Mouse (Mus musculus) T-helper 2 cell (primary cell): ENCODE data around the gene Dgkb.

Source experiments
- in situ Hi-C: fragments of 300-600 bp; cut with MboI, MseI; formaldehyde crosslinking; loops from one replicate; pipeline ENCODE4 v1.15.1; 2025; ENCODE audit warnings: high pct_unique_total_duplicates

Gene Dgkb

DNA sequence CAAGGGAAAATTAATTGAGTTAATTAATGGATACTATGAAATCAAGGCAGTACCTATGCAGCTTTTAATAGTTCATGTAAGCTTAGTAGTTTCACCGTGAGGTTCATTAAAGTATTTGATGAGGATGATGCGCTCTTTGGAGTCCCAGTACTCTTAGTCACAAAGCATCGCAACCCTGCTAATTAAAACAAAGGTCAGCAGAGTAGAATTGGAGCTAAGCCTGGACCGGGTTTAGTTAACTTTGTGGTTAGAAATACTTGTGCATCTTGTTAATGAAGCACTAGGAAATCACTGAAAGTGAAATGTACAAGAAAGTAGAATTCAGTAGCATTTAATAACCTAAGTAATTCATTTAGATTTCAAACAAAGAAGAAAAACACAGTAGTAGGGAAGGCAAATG is 544.0 kb downstream of the Dgkb start:
- in situ Hi-C loops = no loop called here

- in situ Hi-C loops = no loop called here
These were observed 554.1 kb downstream of the Dgkb start for GRCm38 (mm10) chr12:38371597-38371996.

- in situ Hi-C loops = no loop called here
These were observed 556.6 kb downstream of the Dgkb start for GRCm38 (mm10) chr12:38374159-38374558.

DNA sequence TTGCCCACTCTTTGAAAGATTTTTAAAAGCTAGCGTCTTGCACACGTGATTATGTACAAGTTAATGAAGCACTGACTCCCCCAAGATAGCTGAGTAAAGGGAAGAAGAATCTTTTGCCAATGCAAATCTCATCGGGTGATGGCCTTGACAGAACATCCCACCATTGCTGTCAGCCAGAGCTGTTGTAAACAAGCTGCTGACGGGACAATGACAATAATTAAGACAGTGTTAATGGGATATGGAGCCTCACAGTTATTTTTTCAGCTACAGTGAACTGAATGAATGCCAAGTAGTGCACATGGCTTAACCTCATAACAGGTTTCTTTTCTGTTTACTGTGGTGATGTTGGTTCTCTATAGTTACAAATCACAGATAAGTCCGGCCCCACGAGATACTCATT is 568.4 kb downstream of the Dgkb start:
- in situ Hi-C loops = no loop called here

DNA sequence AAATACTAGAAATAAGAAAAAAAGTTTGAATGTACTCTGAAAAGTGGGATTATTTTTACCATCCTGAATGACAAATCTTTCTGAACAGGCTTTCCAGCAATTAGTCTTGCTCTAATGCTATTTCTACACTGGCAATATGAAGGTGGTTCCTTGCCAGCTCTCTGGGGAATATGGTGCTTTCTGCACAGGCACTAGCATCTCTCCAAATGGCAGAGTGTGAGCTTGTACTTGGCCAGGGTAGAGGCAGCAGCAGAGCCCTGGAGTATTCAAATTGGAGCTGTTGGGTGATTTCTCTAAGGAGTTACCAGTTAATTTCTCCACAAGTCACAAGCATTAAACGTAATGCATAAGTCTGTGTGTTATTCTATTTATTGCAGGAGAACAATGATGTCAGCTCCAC is 569.5 kb downstream of the Dgkb start:
- in situ Hi-C loops = no loop called here

- in situ Hi-C loops = no loop called here
These were observed 570.1 kb downstream of the Dgkb start for GRCm38 (mm10) chr12:38387654-38388053.

- in situ Hi-C loops = no loop called here
These were observed 570.7 kb downstream of the Dgkb start for GRCm38 (mm10) chr12:38388243-38388642.

- in situ Hi-C loops = no loop called here
These were observed 580.3 kb downstream of the Dgkb start for GRCm38 (mm10) chr12:38397754-38398312.

DNA sequence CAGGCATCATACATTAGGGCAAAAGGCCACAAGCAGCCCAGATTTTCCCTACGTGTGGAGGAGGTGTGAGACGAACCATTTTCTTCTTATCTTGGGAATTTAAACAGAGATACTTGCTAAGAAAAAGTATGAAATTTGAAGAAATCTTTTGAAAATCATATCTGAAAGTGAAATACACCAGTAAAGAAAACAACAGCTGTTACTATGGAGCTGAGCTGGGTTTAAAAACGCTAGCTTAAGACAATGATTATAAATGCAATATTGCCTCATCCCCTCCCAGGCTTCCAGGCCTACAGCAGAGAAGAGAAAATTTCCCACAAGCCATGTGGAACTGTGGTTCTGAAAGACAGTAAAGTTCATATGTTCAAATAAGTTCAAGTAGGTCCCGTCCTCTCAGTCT is 582.6 kb downstream of the Dgkb start:
- in situ Hi-C loops = no loop called here

DNA sequence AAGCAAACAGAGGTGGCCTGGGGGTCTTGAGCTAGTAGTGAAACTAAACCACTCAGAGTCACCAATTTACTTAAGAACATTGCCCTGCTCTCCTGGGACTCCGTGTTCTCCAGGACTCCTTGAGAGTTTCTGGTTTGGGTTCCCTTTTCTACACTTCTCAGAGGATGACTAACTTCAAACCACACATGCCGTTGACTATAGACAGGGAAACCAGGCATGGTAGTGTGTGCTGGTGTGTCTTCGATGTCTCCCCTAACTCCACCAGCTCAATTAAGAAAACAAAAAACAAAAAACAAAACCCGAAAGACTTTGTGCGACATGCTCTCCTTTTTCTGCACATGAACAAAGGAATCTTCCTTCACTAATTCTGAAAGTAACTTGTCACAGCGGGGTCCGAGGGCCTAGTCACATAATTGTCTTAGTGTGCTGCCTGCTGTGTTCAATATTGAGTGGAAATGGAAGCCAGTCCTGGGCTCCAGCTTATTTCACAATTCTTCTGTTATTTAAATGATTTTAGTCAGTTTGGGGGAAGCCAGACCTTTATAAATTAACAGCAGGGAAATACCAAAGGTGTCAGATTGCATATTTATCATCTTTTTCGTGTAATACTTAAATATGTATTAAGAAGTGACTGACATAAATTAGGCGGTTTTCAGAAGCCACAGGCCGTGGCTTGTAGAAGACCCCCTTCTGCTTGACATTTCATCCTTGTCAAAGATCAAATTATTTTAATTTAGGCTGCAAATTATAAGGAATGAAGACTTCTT is 618.0 kb downstream of the Dgkb start:
- in situ Hi-C loops = no loop called here

DNA sequence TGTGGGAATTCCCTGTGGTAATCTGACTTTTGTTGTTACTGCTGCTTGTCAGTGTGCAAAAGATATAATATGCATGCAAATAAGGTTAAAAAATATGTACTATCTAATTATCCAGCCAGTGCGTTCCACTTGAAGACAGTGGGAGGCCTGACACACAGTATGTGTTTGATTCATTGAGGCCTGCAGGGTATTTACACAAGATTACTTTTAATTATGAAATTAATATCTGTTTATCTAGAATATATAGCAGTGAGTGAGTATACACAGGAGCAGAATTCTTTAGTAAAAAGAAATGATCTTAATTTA is 618.6 kb downstream of the Dgkb start:
- in situ Hi-C loops = no loop called here

DNA sequence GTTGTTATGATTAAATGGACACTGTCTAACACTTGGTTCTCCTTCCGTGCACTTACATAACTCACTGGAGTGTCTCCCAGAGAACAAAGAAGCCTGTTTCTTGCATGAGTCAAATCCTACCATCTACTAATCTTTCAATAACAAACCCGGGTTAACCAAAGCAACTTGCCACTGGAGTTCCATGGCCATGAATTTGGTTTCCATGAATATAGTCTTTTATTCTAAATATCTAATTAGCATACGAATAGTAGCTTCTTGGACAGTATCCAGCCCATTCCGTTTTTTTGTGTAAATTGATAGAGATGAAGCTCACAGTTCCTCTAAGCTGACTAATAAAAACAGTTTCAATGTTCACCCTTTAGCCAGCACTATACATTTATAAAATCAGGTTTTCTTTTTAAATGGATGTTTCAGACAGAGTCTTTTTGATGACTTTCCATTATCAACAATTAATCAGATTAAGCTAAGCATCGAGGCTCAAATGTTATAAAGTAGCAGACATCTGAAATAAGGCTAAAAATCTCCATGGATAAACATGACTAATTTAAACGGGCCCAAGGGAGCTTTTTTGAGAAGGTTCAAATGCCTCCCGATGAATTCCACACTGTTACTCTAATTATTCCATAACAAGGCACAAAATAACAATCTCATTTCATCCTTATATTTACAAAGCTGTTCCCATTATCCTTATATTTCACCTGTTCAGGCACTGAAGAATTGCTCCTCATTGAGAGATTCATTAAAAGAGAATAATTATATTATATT is 633.0 kb downstream of the Dgkb start:
- in situ Hi-C loops = no loop called here

DNA sequence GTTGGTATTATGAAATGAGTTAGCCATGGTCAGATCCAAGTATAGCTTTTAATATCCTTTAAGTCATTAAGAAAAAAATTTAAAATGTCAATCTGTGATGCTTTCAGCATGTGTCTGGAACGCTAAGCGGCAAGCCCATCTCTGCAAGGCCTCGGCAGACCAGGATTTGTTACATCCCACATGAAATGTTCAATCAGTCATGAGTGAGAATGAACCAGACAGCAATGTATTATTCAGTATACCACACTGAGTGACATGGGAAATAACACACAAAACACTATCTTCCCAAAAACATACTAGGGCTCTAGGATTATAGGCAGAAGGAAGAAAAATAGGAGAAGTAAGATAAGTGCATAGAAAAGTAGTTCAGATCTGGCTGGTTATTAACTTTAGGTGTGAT is 634.2 kb downstream of the Dgkb start:
- in situ Hi-C loops = no loop called here

- in situ Hi-C loops = no loop called here
These were observed 650.7 kb downstream of the Dgkb start for GRCm38 (mm10) chr12:38468191-38468590.

DNA sequence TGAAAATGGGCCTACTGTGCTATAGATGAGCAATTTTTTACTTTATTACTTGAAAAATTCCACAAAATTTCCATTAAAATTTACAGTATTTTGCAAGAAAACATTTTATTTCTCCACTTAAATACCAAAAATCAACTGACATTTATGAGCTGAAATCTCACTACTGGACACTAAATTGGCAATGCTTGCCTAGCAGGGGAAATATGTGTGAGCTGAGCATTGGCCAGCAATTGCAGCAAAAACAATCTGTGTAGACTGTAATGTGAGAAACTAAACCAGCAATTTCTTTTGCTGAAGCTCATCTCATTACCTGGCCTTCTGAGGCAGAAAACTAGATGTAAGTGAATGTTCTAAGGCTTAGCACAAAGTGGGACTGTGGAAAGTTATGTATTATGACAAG is 651.1 kb downstream of the Dgkb start:
- in situ Hi-C loops = no loop called here

DNA sequence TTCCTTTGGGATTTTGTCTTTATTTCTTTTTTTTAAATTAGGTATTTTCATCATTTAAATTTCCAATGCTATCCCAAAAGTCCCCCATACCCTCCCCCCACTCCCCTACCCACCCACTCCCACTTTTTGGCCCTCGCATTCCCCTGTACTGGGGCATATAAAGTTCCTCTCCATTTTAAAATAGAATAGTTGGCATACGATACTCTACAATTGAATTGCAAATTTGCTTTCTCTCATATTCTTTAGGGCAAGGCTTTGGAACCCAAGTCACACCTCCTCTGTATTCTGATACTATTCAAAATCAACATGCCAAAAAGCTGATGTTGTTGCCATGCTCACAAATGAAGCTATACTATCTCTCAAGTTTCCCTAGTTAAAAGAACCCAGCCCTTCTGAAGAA is 679.7 kb downstream of the Dgkb start:
- in situ Hi-C loops = no loop called here

GRCm38 (mm10) chr12:38500931-38501330 is 683.4 kb downstream of the Dgkb start:
- in situ Hi-C loops = no loop called here

DNA sequence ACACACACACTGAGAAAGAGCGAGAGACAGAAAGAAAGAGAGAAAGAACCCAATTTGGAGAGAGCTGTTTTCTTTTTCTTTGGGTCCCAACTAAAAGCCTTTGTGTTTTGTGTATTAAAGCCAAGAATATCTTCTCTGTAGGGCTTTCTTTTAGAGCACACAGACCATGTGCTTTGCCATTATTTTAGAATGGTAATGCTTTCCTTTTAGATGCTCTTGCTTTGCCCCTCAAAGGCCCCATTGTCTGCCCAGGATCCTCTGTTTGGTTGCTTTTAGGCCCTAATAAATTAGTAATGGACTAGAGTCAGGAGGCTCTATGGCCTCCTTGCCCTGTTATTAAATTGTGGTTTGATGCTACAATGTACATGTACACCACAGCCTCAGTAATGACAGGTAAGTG is 690.7 kb downstream of the Dgkb start:
- in situ Hi-C loops = no loop called here

GRCm38 (mm10) chr12:38545431-38545830 is 727.9 kb downstream of the Dgkb start:
- in situ Hi-C loops = no loop called here

- in situ Hi-C loops = no loop called here
These were observed 759.6 kb downstream of the Dgkb start for GRCm38 (mm10) chr12:38577141-38577540.

DNA sequence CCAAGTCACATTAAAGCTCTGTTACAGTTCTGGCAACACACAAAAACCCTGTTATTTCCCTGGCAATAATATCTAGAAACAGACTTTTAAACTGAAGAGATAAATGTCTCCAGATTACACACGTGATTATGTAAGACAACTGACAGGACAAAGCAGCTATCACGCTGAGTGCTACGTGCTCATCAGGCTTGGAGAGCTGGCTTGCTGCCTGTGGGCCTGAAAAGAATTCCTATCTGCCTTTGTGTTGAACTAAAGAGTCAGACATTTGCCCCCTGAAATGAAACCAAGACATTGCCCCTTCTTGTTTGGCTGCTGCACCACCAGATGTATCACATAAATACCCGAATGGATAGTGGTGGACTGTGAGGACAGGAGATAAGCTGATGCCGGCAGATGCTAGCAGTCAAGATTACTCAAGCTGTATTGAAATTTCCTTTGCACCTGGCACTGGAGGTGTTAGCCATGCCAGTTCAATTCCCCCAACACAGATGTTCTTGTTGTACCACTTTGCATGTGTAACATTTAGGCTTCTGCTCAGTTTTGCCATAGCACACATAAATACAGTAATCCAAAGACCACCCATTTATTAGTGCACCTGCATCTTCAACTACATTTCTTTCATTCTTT is 761.8 kb downstream of the Dgkb start:
- in situ Hi-C loops = no loop called here

- in situ Hi-C loops = no loop called here
These were observed 768.9 kb downstream of the Dgkb start for GRCm38 (mm10) chr12:38586368-38586865.
